Mouse (Mus musculus) kidney, adult 18-20 months (tissue): ENCODE measurements around the gene B3galt4.

Source experiments
- DNase-seq: peaks from one replicate; pipeline ENCODE4 v3.0.0; 2021

Gene B3galt4

GRCm38 (mm10) chr17:33940981-33941380 lies 10.3 kb downstream of the B3galt4 start:
- DNase-seq, result no peak

GRCm38 (mm10) chr17:33940206-33940805 lies 11.0 kb downstream of the B3galt4 start, which contains the start of the genes Pfdn6 and Wdr46:
Gene Pfdn6, minus strand, starts transcription at chr17:33940343.
Gene Wdr46, plus strand, starts transcription at chr17:33940660.
- DNase-seq, result peak; percentile 89

- no peak for DNase-seq
Measured at GRCm38 (mm10) chr17:33938783-33939182, 12.5 kb downstream of the B3galt4 start.

- no peak for DNase-seq
Measured at GRCm38 (mm10) chr17:33936993-33937392, 14.3 kb downstream of the B3galt4 start.

- no peak for DNase-seq
Measured at GRCm38 (mm10) chr17:33935422-33936055, 15.7 kb downstream of the B3galt4 start.

GRCm38 (mm10) chr17:33932970-33933369 lies 18.3 kb downstream of the B3galt4 start:
- no peak for DNase-seq

GRCm38 (mm10) chr17:33932448-33932847 lies 18.8 kb downstream of the B3galt4 start:
- DNase-seq, result no peak

GRCm38 (mm10) chr17:33931947-33932346 lies 19.3 kb downstream of the B3galt4 start:
- DNase-seq, result no peak

- DNase-seq, result no peak
Measured at GRCm38 (mm10) chr17:33931159-33931866, 20.0 kb downstream of the B3galt4 start.

GRCm38 (mm10) chr17:33930280-33931158 lies 20.8 kb downstream of the B3galt4 start:
- DNase-seq, result peak; percentile 69

GRCm38 (mm10) chr17:33929371-33930279 lies 21.7 kb downstream of the B3galt4 start, which contains the start of gene Rgl2:
Gene Rgl2, plus strand, starts transcription at chr17:33929543.
- peak; percentile 94 for DNase-seq

GRCm38 (mm10) chr17:33928251-33928947 lies 22.9 kb downstream of the B3galt4 start:
- no peak for DNase-seq

GRCm38 (mm10) chr17:33926207-33926932 lies 24.9 kb downstream of the B3galt4 start:
- DNase-seq, result peak; percentile 47

- DNase-seq, result no peak
Measured at GRCm38 (mm10) chr17:33925406-33926116, 25.7 kb downstream of the B3galt4 start.

- peak; percentile 43 for DNase-seq
Measured at GRCm38 (mm10) chr17:33924577-33925283, 26.6 kb downstream of the B3galt4 start.

GRCm38 (mm10) chr17:33921361-33921760 lies 29.9 kb downstream of the B3galt4 start:
- DNase-seq, result no peak

- DNase-seq, result peak; percentile 91
Measured at GRCm38 (mm10) chr17:33920282-33921097, 30.8 kb downstream of the B3galt4 start.
